Mouse (Mus musculus) lung, postnatal 36 days (tissue): ENCODE measurements around the gene Zfp598.
A peak's percentile ranks its signal among the peaks of the same experiment; 100 is the strongest.

Experiments
- DNase-seq: peaks from one replicate; pipeline ENCODE4 v3.0.0; 2022; ENCODE audit warnings: mixed read lengths

Zfp598 gene

GRCm38 (mm10) chr17:24669545-24670245 is at the start of gene Zfp598:
Gene Zfp598 (plus strand): TSS chr17:24669687.
- peak; percentile 97 for DNase-seq

- no peak for DNase-seq
These were observed 44.0 kb upstream of the Zfp598 start for GRCm38 (mm10) chr17:24625472-24625871.

- peak; percentile 90 for DNase-seq
These were observed 40.8 kb upstream of the Zfp598 start for GRCm38 (mm10) chr17:24628646-24629045.

- no peak for DNase-seq
These were observed 39.4 kb upstream of the Zfp598 start for GRCm38 (mm10) chr17:24630072-24630471.

GRCm38 (mm10) chr17:24632167-24632812 is 37.2 kb upstream of the Zfp598 start, which contains the start of the genes Tsc2 and Nthl1:
Gene Tsc2 (minus strand): TSS chr17:24632630.
Gene Nthl1 (plus strand): TSS chr17:24632680.
- peak; percentile 93 for DNase-seq

GRCm38 (mm10) chr17:24632813-24633449 is 36.6 kb upstream of the Zfp598 start:
- DNase-seq = peak; percentile 93

GRCm38 (mm10) chr17:24633831-24634230 is 35.7 kb upstream of the Zfp598 start:
- DNase-seq = no peak

- peak; percentile 80 for DNase-seq
These were observed 34.5 kb upstream of the Zfp598 start for GRCm38 (mm10) chr17:24635024-24635423.

- no peak for DNase-seq
These were observed 33.8 kb upstream of the Zfp598 start for GRCm38 (mm10) chr17:24635694-24636093.

- peak; percentile 87 for DNase-seq
These were observed 32.6 kb upstream of the Zfp598 start for GRCm38 (mm10) chr17:24636781-24637481.

GRCm38 (mm10) chr17:24638214-24638613 is 31.3 kb upstream of the Zfp598 start:
- DNase-seq = peak; percentile 56

- DNase-seq = peak; percentile 77
These were observed 30.6 kb upstream of the Zfp598 start for GRCm38 (mm10) chr17:24638840-24639239.

GRCm38 (mm10) chr17:24639571-24639988 is 29.9 kb upstream of the Zfp598 start:
- no peak for DNase-seq

- no peak for DNase-seq
These were observed 29.4 kb upstream of the Zfp598 start for GRCm38 (mm10) chr17:24640119-24640518.

- DNase-seq = no peak
These were observed 28.9 kb upstream of the Zfp598 start for GRCm38 (mm10) chr17:24640581-24640980.

- no peak for DNase-seq
These were observed 27.5 kb upstream of the Zfp598 start for GRCm38 (mm10) chr17:24641944-24642343.

- no peak for DNase-seq
These were observed 26.6 kb upstream of the Zfp598 start for GRCm38 (mm10) chr17:24642791-24643343.

GRCm38 (mm10) chr17:24644030-24644715 is 25.3 kb upstream of the Zfp598 start:
- peak; percentile 82 for DNase-seq

GRCm38 (mm10) chr17:24644875-24645721 is 24.4 kb upstream of the Zfp598 start:
- DNase-seq = peak; percentile 83

GRCm38 (mm10) chr17:24645916-24646315 is 23.6 kb upstream of the Zfp598 start:
- DNase-seq = peak; percentile 76

GRCm38 (mm10) chr17:24646381-24646780 is 23.1 kb upstream of the Zfp598 start:
- no peak for DNase-seq
